Mouse (Mus musculus): ENCODE measurements around the gene Sfn.
A peak's percentile ranks its signal among the peaks of the same experiment; 100 is the strongest.
"Not testable (repeated sequence)": the region's sequence is repeated elsewhere in the genome, so short reads cannot be mapped to it uniquely, and the experiment has no call there.

Gene Sfn

GRCm38 (mm10) chr4:133601721-133602218, at the start of gene Sfn:
Gene Sfn (minus strand): TSS chr4:133602168.
- DNase-seq (ENCODE audit: low read depth, low spot score), result peak; percentile 89

- DNase-seq (ENCODE audit: low read depth, low spot score), result no peak
Observed at GRCm38 (mm10) chr4:133651445-133651844, 49.5 kb upstream of the Sfn start.

- peak; percentile 92 for DNase-seq (ENCODE audit: low read depth, low spot score)
Observed at GRCm38 (mm10) chr4:133649989-133650699, 48.2 kb upstream of the Sfn start, which contains the start of gene Zdhhc18. Gene Zdhhc18 (minus strand): TSS chr4:133650154.

GRCm38 (mm10) chr4:133649464-133649863, 47.5 kb upstream of the Sfn start:
- not testable (repeated sequence) for DNase-seq (ENCODE audit: low read depth, low spot score)

- DNase-seq (ENCODE audit: low read depth, low spot score), result peak; percentile 78
Observed at GRCm38 (mm10) chr4:133645680-133646079, 43.7 kb upstream of the Sfn start.

DNA sequence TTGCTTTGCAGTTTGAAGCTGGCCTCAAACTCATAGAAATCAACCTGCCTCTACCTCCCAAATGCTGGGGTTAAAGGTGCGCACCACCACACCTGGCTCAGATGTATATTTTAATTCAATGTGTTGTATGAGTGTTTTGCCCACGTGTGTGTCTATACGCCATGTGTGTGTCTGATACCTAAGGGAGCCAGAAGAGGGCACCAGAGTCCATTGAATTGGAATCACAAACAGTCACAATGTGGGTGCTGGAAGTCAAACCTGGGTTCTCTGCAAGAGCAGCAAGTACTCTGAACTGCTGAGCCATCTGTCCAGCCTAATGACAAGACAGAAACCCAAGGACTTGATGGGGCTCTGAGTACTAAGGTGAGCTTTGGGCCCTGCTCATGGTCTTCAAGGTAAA, 43.2 kb upstream of the Sfn start:
- DNase-seq (ENCODE audit: low read depth, low spot score), result peak; percentile 69

DNA sequence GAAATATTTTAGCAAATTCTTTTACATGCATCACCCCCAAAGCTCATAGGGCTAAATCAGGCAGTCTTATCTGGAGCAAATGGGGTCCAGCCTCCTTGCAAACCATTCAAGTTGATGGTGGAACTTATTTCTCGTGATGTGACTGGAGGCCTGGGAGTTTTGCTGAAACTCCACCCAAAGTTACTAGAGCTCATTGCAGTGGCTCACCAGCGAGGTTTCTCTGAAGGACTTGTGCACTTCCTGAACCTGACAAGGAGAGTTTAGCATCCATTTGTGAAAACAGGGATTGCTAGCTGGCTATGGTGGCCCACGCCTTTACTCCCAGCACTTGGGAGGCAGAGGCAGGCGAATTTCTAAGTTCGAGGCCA, 32.1 kb upstream of the Sfn start:
- peak; percentile 65 for DNase-seq (ENCODE audit: low read depth, low spot score)

DNA sequence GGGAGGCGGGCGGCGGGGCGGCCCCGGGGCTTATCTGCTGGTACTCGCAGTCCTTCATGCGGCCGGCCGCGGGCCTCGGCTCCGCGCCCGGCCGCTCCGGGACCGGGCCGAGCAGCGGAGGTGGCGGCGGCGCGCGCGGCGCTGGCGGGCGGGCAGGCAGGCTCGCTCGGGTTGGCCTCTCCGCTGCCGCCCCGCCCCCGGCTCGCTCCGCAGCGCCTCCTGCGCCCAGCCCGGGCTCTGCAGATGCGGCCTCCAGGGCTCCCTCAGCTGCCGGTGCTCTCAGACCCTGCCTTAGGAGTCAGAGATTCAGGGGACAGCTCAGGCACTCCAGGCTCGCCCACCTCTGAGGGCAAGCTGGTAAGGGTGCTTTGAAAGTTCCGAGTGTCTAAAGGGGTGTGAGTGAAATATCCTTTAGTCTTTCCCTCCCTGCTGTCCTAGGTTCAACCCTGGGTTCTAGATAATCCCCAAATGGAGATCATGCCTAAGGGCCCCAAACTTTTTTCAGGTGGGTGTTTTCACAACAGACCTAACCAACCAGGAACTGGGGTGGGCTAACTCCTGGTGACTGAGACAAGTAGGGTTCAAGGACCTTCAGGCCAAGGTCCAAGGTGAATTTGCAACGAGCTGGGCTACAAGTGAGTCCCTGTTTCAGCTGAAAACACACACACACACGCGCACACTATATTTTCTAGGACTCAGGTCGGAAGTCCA, 31.5 kb upstream of the Sfn start:
- peak; percentile 92 for DNase-seq (ENCODE audit: low read depth, low spot score)

- DNase-seq (ENCODE audit: low read depth, low spot score), result no peak
Observed at GRCm38 (mm10) chr4:133632483-133633327, 30.7 kb upstream of the Sfn start.

GRCm38 (mm10) chr4:133631769-133632411, 29.9 kb upstream of the Sfn start:
- DNase-seq (ENCODE audit: low read depth, low spot score), result peak; percentile 89

DNA sequence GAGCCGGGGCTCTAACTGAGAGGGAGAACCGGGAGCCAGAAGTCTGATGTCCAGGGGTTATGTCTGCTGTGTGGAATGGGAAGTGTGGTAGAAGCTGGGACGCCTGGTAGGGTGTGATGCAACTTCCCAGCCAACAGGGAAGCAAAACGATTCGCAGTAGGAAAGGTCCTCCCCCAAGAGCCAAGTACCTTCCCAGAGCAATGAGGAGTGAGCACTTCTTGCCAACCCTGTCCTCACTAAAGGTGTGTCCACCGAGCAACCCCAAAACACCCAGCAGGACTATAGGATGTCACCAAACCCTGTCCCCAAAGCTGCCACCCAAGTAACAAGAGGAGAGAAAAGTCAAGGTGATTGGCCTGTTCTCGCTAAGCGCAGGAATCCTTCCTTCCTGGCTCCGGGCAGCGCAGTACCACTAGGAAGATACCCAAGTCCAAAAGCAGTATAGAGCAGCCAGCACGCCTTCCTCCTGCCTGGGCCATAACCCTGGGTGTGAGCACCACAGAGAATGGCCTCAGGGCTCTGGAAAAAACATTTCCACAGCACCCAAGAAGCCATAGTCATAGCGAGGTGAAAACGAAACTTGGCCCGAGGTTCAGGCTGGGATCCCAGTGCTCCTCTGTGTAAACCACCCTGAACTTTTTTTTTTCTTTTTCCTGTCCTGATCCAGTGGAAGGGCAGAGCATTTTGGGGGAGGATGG, 29.3 kb upstream of the Sfn start:
- DNase-seq (ENCODE audit: low read depth, low spot score), result no peak

DNA sequence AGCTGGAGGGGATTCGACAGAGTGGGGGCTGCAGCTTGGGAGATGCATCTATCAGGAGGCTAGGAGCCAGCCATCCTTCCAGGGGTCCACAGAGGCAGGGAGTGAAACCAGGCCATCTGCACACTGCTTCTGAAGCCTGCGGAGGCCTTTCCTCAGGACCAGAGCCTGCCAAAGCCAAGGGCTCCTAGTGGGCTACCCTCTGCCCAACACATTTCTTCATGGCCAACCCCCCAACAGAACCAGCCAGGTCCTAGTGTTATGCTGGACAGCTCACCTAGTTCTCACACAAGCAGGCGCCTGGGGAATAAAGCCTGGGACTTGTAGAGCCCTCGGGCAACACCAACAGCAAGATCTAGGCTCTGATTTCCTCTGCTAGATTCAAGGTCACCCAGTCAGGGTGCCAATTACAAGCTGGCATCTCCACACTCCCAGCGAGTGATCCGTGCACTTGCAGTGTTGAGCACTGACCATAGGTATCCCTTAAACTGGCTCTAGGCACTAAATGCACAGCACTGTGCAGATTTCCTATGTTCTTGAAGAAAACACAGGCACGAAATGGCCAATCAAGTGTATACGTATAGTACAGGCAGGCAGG, 28.5 kb upstream of the Sfn start:
- DNase-seq (ENCODE audit: low read depth, low spot score), result no peak

DNA sequence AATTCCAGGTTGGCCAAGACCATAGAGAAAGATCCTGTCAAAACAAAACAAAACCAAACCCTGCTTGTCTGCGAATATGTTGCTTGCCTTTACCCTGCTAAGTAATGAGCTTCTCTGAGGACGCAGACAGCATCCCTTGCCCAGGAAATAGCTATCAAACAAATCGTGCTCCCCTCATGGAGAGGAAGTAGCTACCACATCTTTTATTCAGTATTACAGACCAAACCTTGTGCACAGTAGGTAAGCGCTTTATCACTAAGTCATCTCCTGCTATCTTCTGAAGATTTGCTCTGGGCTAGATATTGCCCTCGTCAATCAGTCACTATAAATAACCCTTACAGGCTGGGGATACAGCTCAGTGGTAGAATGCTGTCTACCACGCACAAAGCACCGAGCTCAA, 27.2 kb upstream of the Sfn start:
- DNase-seq (ENCODE audit: low read depth, low spot score), result no peak

- DNase-seq (ENCODE audit: low read depth, low spot score), result no peak
Observed at GRCm38 (mm10) chr4:133628517-133628916, 26.5 kb upstream of the Sfn start.

- DNase-seq (ENCODE audit: low read depth, low spot score), result no peak
Observed at GRCm38 (mm10) chr4:133627039-133627438, 25.1 kb upstream of the Sfn start.

GRCm38 (mm10) chr4:133626621-133627020, 24.7 kb upstream of the Sfn start:
- DNase-seq (ENCODE audit: low read depth, low spot score), result no peak

- DNase-seq (ENCODE audit: low read depth, low spot score), result peak; percentile 86
Observed at GRCm38 (mm10) chr4:133626221-133626620, 24.3 kb upstream of the Sfn start.

DNA sequence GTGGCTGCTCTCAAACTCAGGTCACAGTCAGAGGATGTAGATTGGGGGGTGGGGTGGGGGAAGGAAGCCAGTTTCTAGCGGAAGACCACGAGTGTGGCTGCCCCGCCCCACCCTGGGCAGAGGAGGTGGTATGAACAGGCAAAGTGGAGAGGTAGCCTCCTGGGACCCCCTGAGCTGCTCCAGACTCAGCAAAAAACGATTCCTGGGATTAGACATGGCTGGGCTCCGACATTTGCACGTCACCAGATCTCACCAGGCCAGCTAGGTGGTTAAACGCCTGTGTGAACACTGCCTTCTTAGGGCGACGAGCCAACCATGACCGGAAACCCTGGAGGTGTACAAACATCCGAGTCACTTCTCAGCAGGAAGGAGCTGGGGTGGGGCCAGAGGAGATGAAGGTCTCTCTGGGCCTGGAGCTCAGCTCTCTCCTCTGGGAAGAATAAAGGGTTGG, 23.7 kb upstream of the Sfn start:
- peak; percentile 85 for DNase-seq (ENCODE audit: low read depth, low spot score)

- no peak for DNase-seq (ENCODE audit: low read depth, low spot score)
Observed at GRCm38 (mm10) chr4:133624830-133625229, 22.9 kb upstream of the Sfn start.

- DNase-seq (ENCODE audit: low read depth, low spot score), result peak; percentile 61
Observed at GRCm38 (mm10) chr4:133622161-133622695, 20.3 kb upstream of the Sfn start.

Measured in R1 (cell line).